Mouse (Mus musculus): Measurements from ENCODE around the gene Prpf19. TPM values are rescaled to one million over a fixed set of nuclear protein-coding genes. Genes with fewer than 3 reads are reported as not detected.

Gene Prpf19
- total and polyA plus RNA-seq, 3 experiments: 81.9 to 192 (median 88.8) TPM

DNA sequence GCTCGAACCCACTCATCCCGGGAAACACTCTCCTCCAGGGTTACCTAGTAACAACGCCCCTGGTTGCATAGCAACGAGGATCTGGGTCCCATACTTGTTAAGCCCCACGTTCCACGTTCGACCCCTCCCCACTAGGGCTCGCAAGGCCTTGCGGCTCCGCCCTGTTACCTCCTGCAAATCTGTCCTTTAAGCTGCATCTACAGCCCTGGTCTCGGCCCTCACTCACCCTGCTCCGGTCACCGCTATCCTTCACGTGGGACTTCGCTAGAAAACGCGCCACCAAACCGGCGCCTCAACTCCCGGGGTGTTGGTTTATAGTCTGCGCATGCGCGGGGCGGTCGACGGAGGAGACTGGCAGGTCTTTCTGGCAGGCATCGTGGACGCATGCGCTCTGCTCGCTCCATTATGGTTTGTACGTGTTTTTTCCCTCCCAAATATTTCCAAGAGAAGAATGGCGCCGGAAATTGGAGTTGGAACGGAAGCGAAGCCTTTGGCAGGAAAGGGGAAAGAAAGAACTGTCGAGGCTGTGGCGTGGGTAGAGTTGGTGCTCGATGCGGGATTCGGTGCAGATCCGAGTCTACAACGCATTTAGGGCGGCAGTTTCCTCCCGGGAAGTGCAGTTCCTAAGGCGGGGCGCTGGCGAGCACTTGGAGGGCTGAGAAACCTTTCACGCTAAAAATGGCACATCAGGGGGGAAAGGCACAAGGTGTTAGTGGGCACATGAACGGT, 13.4 kb upstream of the Prpf19 start, which contains the start of gene Tmem109:
Gene Tmem109 (minus strand): TSS at position 576 of the 729 bp plus-strand sequence.
- H3K9me3 ChIP-seq (replicated peaks): peaks cover 3% of the 10 kb centered on the region; the same call in 1 of the 2 replicates
- peak within 1 kb of the TSS; percentile 69 for H3K4me3 ChIP-seq (ENCODE audit: low read depth, low read length)
- H3K4me1 ChIP-seq (ENCODE audit: insufficient read depth, low read depth, low read length): peaks cover 23% of the 10 kb centered on the region
- H3K36me3 ChIP-seq (replicated peaks): peaks cover 13% of the 10 kb centered on the region
- ATAC-seq (ENCODE audit: extremely low read depth, insufficient number of reproducible peaks, low FRiP score, poor library complexity, severe bottlenecking) (peak; percentile 45), DNase-seq (ENCODE audit: low spot score) (peak; percentile 79)
- no peak for TF ChIP-seq GATA1 (IDR thresholded peaks at IDR 0.05; ENCODE audit: borderline replicate concordance, low read length)
- no peak for TF ChIP-seq CTCF (IDR thresholded peaks at IDR 0.05; ENCODE audit: low read depth, low read length)
- TF ChIP-seq TAL1 (conservative IDR thresholded peaks at IDR 0.05; ENCODE audit: low read depth, low read length): no peak
- TF ChIP-seq GATA2 (IDR thresholded peaks at IDR 0.05; ENCODE audit: borderline replicate concordance, low read depth, low read length): no peak
- TF ChIP-seq POLR2AphosphoS5 (IDR thresholded peaks at IDR 0.05; ENCODE audit: insufficient replicate concordance, low read depth, low read length): no peak
- peaks cover 16% of the 10 kb centered on the region; the same call in 1 of the 2 replicates for H3K27me3 ChIP-seq (ENCODE audit: insufficient read depth, low read length)

DNA sequence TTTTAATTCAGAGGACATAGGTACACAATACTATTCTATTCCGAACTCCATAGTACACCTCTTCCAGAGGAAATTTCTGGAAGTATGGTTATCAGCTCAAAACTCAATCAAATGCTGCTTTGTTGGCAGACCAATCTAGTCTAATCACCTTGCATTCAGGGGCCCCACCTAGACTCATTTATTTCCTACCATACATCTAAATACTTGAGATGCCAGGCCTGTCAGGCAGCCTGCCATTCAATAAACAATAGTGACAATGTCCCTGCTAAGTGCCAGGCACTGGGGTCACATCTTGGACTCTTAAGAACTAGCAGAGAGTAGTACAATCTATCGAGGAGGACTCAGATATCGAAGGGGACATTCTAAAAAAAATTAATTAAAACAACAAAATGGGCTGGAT, 2.8 kb upstream of the Prpf19 start:
- TF ChIP-seq POLR2AphosphoS5 (IDR thresholded peaks at IDR 0.05; ENCODE audit: insufficient replicate concordance, low read depth, low read length) (no peak), TAL1 (conservative IDR thresholded peaks at IDR 0.05; ENCODE audit: low read depth, low read length) (no peak), GATA2 (IDR thresholded peaks at IDR 0.05; ENCODE audit: borderline replicate concordance, low read depth, low read length) (no peak), GATA1 (IDR thresholded peaks at IDR 0.05; ENCODE audit: borderline replicate concordance, low read length) (no peak), CTCF (IDR thresholded peaks at IDR 0.05; ENCODE audit: low read depth, low read length) (no peak)
- Histone ChIP-seq H3K9me3 (replicated peaks) (no peaks in the 10 kb centered on the region), H3K27me3 (ENCODE audit: insufficient read depth, low read length) (peaks cover 13% of the 10 kb centered on the region), H3K4me1 (ENCODE audit: insufficient read depth, low read depth, low read length) (peaks cover 23% of the 10 kb centered on the region), H3K4me3 (ENCODE audit: low read depth, low read length) (no peak overlapping the region), H3K36me3 (replicated peaks) (peaks cover 5% of the 10 kb centered on the region)
- no peak for DNase-seq (ENCODE audit: low spot score)
- ATAC-seq (ENCODE audit: extremely low read depth, insufficient number of reproducible peaks, low FRiP score, poor library complexity, severe bottlenecking): no peak

DNA sequence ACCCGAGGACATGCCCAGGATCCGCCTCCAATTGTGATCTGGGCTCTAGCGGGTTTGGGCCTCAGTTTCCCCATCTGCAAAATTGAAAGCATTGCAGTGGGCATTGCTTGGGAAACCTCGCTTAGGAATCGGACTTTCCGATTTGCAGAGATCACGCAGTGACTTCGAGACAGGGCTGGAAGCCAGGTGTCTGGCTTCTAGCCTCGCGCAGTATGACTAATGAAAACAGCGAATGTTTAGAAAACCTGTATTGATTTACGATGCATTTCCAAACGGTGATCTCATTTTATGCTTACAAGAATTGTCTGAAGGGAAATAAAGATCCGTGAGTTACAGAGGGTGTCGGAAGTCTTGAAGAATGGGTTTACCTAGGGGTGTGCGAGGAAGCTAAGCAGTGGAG, 677 bp downstream of the Prpf19 start:
- TF ChIP-seq CTCF (IDR thresholded peaks at IDR 0.05; ENCODE audit: low read depth, low read length) (no peak), GATA1 (IDR thresholded peaks at IDR 0.05; ENCODE audit: borderline replicate concordance, low read length) (no peak)
- Histone ChIP-seq H3K4me1 (ENCODE audit: insufficient read depth, low read depth, low read length) (peaks cover 44% of the 10 kb centered on the region), H3K4me3 (ENCODE audit: low read depth, low read length) (peak overlapping the region; percentile 88), H3K9me3 (replicated peaks) (no peaks in the 10 kb centered on the region), H3K36me3 (replicated peaks) (peaks cover 40% of the 10 kb centered on the region), H3K27me3 (ENCODE audit: insufficient read depth, low read length) (peaks cover 4% of the 10 kb centered on the region; the same call in 1 of the 2 replicates)
- ATAC-seq (ENCODE audit: extremely low read depth, insufficient number of reproducible peaks, low FRiP score, poor library complexity, severe bottlenecking) (no peak), DNase-seq (ENCODE audit: low spot score) (no peak)

DNA sequence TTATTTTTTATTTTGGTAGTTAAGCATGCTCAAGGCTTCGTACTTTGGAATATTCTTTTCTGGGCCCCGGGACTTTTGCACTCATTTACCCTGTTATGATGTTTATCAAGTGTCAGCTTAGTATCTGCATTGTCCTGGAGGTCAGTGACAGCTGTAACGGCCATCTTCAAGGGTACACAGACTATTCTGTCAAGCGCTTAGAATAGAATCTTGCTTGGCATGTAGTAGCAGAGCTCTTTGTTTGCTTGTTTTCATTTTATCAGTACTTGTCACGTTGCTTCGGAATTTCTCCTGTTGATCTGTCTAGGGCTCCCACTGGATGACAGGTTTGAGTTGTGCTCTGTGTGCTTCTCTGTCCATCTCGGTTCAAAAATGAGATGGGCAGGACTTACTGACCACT, 1.8 kb downstream of the Prpf19 start:
- H3K36me3 ChIP-seq (replicated peaks): peaks cover 51% of the 10 kb centered on the region
- peaks cover 4% of the 10 kb centered on the region; the same call in 1 of the 2 replicates for H3K27me3 ChIP-seq (ENCODE audit: insufficient read depth, low read length)
- peaks cover 44% of the 10 kb centered on the region for H3K4me1 ChIP-seq (ENCODE audit: insufficient read depth, low read depth, low read length)
- DNase-seq (ENCODE audit: low spot score) (no peak), ATAC-seq (ENCODE audit: extremely low read depth, insufficient number of reproducible peaks, low FRiP score, poor library complexity, severe bottlenecking) (no peak)
- TF ChIP-seq CTCF (IDR thresholded peaks at IDR 0.05; ENCODE audit: low read depth, low read length): no peak
- TF ChIP-seq GATA2 (IDR thresholded peaks at IDR 0.05; ENCODE audit: borderline replicate concordance, low read depth, low read length): no peak
- TF ChIP-seq TAL1 (conservative IDR thresholded peaks at IDR 0.05; ENCODE audit: low read depth, low read length): no peak
- TF ChIP-seq GATA1 (IDR thresholded peaks at IDR 0.05; ENCODE audit: borderline replicate concordance, low read length): no peak
- no peak for TF ChIP-seq POLR2AphosphoS5 (IDR thresholded peaks at IDR 0.05; ENCODE audit: insufficient replicate concordance, low read depth, low read length)
- peak overlapping the region; percentile 88; the same call in 1 of the 2 replicates for H3K4me3 ChIP-seq (ENCODE audit: low read depth, low read length)
- no peaks in the 10 kb centered on the region for H3K9me3 ChIP-seq (replicated peaks)

DNA sequence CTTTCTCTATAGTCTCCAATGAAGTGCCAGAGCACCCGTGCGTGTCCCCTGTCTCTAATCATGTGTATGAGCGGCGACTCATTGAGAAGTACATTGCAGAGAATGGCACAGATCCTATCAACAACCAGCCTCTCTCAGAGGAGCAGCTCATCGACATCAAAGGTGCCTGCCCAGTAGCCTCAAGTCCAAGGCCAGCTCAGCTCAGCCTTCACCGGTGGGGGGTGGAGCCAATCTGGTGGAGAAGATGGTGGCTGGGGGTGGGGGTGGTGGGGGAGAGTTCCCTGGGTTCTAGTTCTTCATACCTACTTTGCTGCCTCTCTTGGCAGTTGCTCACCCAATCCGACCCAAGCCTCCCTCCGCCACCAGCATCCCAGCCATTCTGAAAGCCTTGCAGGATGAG, 2.5 kb downstream of the Prpf19 start:
- DNase-seq (ENCODE audit: low spot score): no peak
- H3K4me3 ChIP-seq (ENCODE audit: low read depth, low read length): peak overlapping the region; percentile 88; the same call in 1 of the 2 replicates
- no peak for TF ChIP-seq TAL1 (conservative IDR thresholded peaks at IDR 0.05; ENCODE audit: low read depth, low read length)
- TF ChIP-seq CTCF (IDR thresholded peaks at IDR 0.05; ENCODE audit: low read depth, low read length): no peak
- TF ChIP-seq GATA1 (IDR thresholded peaks at IDR 0.05; ENCODE audit: borderline replicate concordance, low read length): no peak
- no peak for TF ChIP-seq GATA2 (IDR thresholded peaks at IDR 0.05; ENCODE audit: borderline replicate concordance, low read depth, low read length)
- no peak for TF ChIP-seq POLR2AphosphoS5 (IDR thresholded peaks at IDR 0.05; ENCODE audit: insufficient replicate concordance, low read depth, low read length)
- H3K36me3 ChIP-seq (replicated peaks): peaks cover 57% of the 10 kb centered on the region
- peaks cover 48% of the 10 kb centered on the region for H3K4me1 ChIP-seq (ENCODE audit: insufficient read depth, low read depth, low read length)
- no peaks in the 10 kb centered on the region for H3K9me3 ChIP-seq (replicated peaks)
- no peak for ATAC-seq (ENCODE audit: extremely low read depth, insufficient number of reproducible peaks, low FRiP score, poor library complexity, severe bottlenecking)
- peaks cover 4% of the 10 kb centered on the region; the same call in 1 of the 2 replicates for H3K27me3 ChIP-seq (ENCODE audit: insufficient read depth, low read length)

DNA sequence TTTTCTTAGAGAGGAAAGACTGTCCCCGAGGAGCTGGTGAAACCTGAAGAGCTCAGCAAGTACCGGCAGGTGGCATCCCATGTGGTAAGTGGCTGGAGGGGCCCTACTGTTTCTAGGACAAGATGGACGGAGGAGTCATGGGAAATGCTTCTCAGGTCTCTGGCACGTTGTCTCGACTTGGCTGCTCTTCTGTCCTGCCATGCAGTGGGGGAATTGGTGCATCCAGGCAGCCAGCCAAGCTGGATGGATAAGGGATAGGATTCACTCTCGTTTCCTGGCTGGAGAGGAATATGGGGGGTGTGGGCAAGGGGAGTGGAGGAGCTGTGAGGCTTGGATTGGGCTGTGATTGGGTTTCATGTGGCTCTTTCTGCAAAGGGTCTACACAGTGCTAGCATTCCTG, 5.3 kb downstream of the Prpf19 start:
- Histone ChIP-seq H3K9me3 (replicated peaks) (no peaks in the 10 kb centered on the region), H3K4me3 (ENCODE audit: low read depth, low read length) (no peak overlapping the region), H3K36me3 (replicated peaks) (peaks cover 86% of the 10 kb centered on the region), H3K27me3 (ENCODE audit: insufficient read depth, low read length) (no peaks in the 10 kb centered on the region), H3K4me1 (ENCODE audit: insufficient read depth, low read depth, low read length) (peaks cover 56% of the 10 kb centered on the region)
- no peak for DNase-seq (ENCODE audit: low spot score)
- no peak for TF ChIP-seq GATA1 (IDR thresholded peaks at IDR 0.05; ENCODE audit: borderline replicate concordance, low read length)
- TF ChIP-seq TAL1 (conservative IDR thresholded peaks at IDR 0.05; ENCODE audit: low read depth, low read length): no peak
- no peak for TF ChIP-seq CTCF (IDR thresholded peaks at IDR 0.05; ENCODE audit: low read depth, low read length)
- TF ChIP-seq POLR2AphosphoS5 (IDR thresholded peaks at IDR 0.05; ENCODE audit: insufficient replicate concordance, low read depth, low read length): no peak
- no peak for TF ChIP-seq GATA2 (IDR thresholded peaks at IDR 0.05; ENCODE audit: borderline replicate concordance, low read depth, low read length)
- ATAC-seq (ENCODE audit: extremely low read depth, insufficient number of reproducible peaks, low FRiP score, poor library complexity, severe bottlenecking): no peak

All from G1E (cell line).